Mouse (Mus musculus): ENCODE data around the gene Pa2g4. TPM values are rescaled to one million over a fixed set of nuclear protein-coding genes. Genes with fewer than 3 reads are reported as not detected.

Pa2g4 gene
- total RNA-seq, 1 experiment: 170 TPM

DNA sequence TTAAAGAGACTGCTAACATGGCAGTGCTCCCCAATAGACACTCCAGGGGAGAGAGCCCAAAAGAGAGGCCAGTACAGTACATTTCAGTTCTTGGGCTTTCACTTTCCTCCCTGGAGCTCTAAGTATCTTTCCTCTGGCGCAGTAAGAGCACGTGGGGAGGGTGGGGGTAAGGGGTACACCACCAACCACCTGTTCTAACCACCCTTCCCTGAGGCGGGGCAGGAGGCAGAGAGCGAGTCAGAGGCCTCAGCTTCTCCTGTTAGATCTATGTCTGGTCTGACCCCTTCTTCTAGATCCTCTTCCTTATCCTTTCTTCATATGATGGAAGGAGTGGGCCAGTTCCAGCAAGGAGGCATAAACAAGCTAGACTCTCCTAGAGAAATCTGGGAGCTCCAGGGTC lies 21.3 kb upstream of the Pa2g4 start:
- H3K4me3 ChIP-seq (ENCODE audit: insufficient read depth in 1 of 2, low read depth in 1 of 2, low read length in 2 of 2, poor library complexity in 1 of 2, severe bottlenecking in 1 of 2): no peak overlapping the region
- in situ Hi-C loops (cut with MboI; ENCODE audit: low sequenced_read_pairs in 2 of 2, unreplicated experiment in 2 of 2): no loop called here
- TF ChIP-seq MAFK (IDR thresholded peaks at IDR 0.05; ENCODE audit: insufficient read depth, low read depth, low read length): no peak
- TF ChIP-seq ZC3H11A (IDR thresholded peaks at IDR 0.05; ENCODE audit: borderline replicate concordance, low read depth, low read length): no peak
- TF ChIP-seq HCFC1 (IDR thresholded peaks at IDR 0.05; ENCODE audit: borderline replicate concordance, insufficient read depth, low read length): no peak
- no peak for TF ChIP-seq ZNF384 (IDR thresholded peaks at IDR 0.05; ENCODE audit: low read depth, low read length)
- no peak for TF ChIP-seq CHD2 (IDR thresholded peaks at IDR 0.05; ENCODE audit: low read depth, low read length)
- H3K9ac ChIP-seq (ENCODE audit: insufficient read depth, low read depth, low read length, poor library complexity, severe bottlenecking): peak overlapping the region; percentile 14; the same call in 1 of the 2 replicates
- peak overlapping the region; percentile 26; the same call in 1 of the 2 replicates for H3K27ac ChIP-seq (ENCODE audit: insufficient read depth, low read depth, low read length, poor library complexity, severe bottlenecking)
- H3K4me1 ChIP-seq (ENCODE audit: control insufficient read depth in 2 of 2, insufficient read depth in 2 of 2, low read length in 2 of 2, poor library complexity in 1 of 2): peaks cover 7 to 38% of the 10 kb centered on the region in 2 experiments
- DNase-seq (ENCODE audit: low read depth, low spot score): no peak
- H3K9me3 ChIP-seq (ENCODE audit: control insufficient read depth, insufficient read depth, low read depth, low read length): no peaks in the 10 kb centered on the region
- H3K36me3 ChIP-seq (ENCODE audit: control insufficient read depth, insufficient read depth, low read length, poor library complexity, severe bottlenecking): peaks cover 8% of the 10 kb centered on the region; the same call in 1 of the 2 replicates

DNA sequence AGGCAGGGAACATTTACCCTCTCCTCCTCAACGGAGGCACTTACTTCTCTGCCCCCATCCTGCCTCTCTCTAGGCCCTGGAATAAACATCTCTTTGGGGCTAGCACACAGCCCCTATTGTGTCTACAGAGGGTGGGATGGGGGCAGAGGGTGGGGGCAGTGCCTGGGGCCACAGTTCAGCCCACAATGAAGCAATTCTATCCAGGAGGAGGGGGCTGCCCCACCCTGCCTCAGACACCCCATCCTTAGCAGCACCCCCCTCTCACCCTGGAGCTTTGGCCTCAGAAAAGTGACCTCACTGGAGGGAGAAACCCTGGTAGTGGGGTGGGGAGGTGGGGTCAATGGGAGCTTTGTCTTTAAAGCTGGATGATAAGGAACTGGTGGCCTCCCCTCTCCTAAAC lies 20.8 kb upstream of the Pa2g4 start:
- Histone ChIP-seq H3K4me1 (ENCODE audit: control insufficient read depth in 2 of 2, insufficient read depth in 2 of 2, low read length in 2 of 2, poor library complexity in 1 of 2) (peaks cover 7 to 38% of the 10 kb centered on the region in 2 experiments), H3K9me3 (ENCODE audit: control insufficient read depth, insufficient read depth, low read depth, low read length) (no peaks in the 10 kb centered on the region), H3K4me3 (ENCODE audit: insufficient read depth in 1 of 2, low read depth in 1 of 2, low read length in 2 of 2, poor library complexity in 1 of 2, severe bottlenecking in 1 of 2) (no peak overlapping the region), H3K36me3 (ENCODE audit: control insufficient read depth, insufficient read depth, low read length, poor library complexity, severe bottlenecking) (peaks cover 8% of the 10 kb centered on the region; the same call in 1 of the 2 replicates), H3K27ac (ENCODE audit: insufficient read depth, low read depth, low read length, poor library complexity, severe bottlenecking) (peak overlapping the region; percentile 26; the same call in 1 of the 2 replicates), H3K9ac (ENCODE audit: insufficient read depth, low read depth, low read length, poor library complexity, severe bottlenecking) (peak overlapping the region; percentile 14; the same call in 1 of the 2 replicates)
- no peak for DNase-seq (ENCODE audit: low read depth, low spot score)
- TF ChIP-seq ZNF384 (IDR thresholded peaks at IDR 0.05; ENCODE audit: low read depth, low read length) (no peak), CHD2 (IDR thresholded peaks at IDR 0.05; ENCODE audit: low read depth, low read length) (no peak), ZC3H11A (IDR thresholded peaks at IDR 0.05; ENCODE audit: borderline replicate concordance, low read depth, low read length) (no peak), MAFK (IDR thresholded peaks at IDR 0.05; ENCODE audit: insufficient read depth, low read depth, low read length) (no peak), HCFC1 (IDR thresholded peaks at IDR 0.05; ENCODE audit: borderline replicate concordance, insufficient read depth, low read length) (no peak)
- in situ Hi-C loops (cut with MboI; ENCODE audit: low sequenced_read_pairs in 2 of 2, unreplicated experiment in 2 of 2): no loop called here

DNA sequence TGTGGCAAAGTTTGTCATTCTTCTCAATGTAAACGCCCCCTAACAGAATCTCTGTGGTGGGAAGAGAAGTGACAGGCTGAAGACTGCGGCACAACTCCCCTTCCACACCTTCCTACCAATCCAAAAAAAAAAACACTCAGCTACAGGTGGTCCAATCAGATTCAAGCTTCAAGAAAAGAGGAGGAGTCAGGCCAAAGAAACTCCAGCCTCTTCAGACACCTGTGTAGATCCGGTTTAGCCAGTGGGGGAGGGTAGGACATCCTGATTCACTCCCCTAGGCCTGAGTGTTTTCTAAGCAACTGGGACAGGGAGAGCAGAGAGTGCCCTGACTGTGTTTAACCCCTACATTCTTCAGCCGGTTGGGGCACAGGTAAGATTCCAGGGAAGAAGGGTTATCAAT lies 18.6 kb upstream of the Pa2g4 start:
- Histone ChIP-seq H3K9me3 (ENCODE audit: control insufficient read depth, insufficient read depth, low read depth, low read length) (no peaks in the 10 kb centered on the region), H3K4me1 (ENCODE audit: control insufficient read depth in 2 of 2, insufficient read depth in 2 of 2, low read length in 2 of 2, poor library complexity in 1 of 2) (peaks cover 7 to 36% of the 10 kb centered on the region in 2 experiments), H3K4me3 (ENCODE audit: insufficient read depth in 1 of 2, low read depth in 1 of 2, low read length in 2 of 2, poor library complexity in 1 of 2, severe bottlenecking in 1 of 2) (peak overlapping the region; percentile 13 to 66), H3K36me3 (ENCODE audit: control insufficient read depth, insufficient read depth, low read length, poor library complexity, severe bottlenecking) (peaks cover 10% of the 10 kb centered on the region; the same call in 1 of the 2 replicates), H3K27ac (ENCODE audit: insufficient read depth, low read depth, low read length, poor library complexity, severe bottlenecking) (peak overlapping the region; percentile 55; the same call in 1 of the 2 replicates), H3K9ac (ENCODE audit: insufficient read depth, low read depth, low read length, poor library complexity, severe bottlenecking) (peak overlapping the region; percentile 26; the same call in 1 of the 2 replicates)
- in situ Hi-C loops (cut with MboI; ENCODE audit: low sequenced_read_pairs in 2 of 2, unreplicated experiment in 2 of 2): no loop called here
- peak; percentile 91 for DNase-seq (ENCODE audit: low read depth, low spot score)
- TF ChIP-seq ZC3H11A (IDR thresholded peaks at IDR 0.05; ENCODE audit: borderline replicate concordance, low read depth, low read length): no peak
- no peak for TF ChIP-seq MAFK (IDR thresholded peaks at IDR 0.05; ENCODE audit: insufficient read depth, low read depth, low read length)
- peak; percentile 76 for TF ChIP-seq CHD2 (IDR thresholded peaks at IDR 0.05; ENCODE audit: low read depth, low read length)
- peak; percentile 52; the same call in 1 of the 2 replicates for TF ChIP-seq HCFC1 (IDR thresholded peaks at IDR 0.05; ENCODE audit: borderline replicate concordance, insufficient read depth, low read length)
- TF ChIP-seq ZNF384 (IDR thresholded peaks at IDR 0.05; ENCODE audit: low read depth, low read length): peak; percentile 95

DNA sequence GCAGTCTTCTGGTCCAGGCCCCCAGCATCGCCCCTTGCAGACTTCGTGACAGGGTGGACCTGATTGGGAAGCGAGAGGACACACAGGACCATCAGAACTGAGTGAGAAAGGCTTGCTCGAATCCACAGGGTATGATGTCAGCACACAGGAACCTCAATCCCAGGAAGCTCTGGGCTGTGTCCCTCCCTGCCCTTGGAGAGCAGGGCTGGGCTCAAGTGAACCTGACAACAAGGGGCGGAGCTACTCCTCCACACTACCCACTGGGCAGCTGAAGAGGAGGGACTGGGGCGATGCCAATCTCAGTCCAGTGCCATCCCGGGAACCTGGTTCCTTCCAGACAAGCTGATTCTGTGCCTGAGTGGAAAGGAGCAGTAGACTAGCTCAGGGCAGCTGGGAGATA lies 17.9 kb upstream of the Pa2g4 start:
- in situ Hi-C loops (cut with MboI; ENCODE audit: low sequenced_read_pairs in 2 of 2, unreplicated experiment in 2 of 2): no loop called here
- no peak overlapping the region; the same call in 1 of the 2 replicates for H3K9ac ChIP-seq (ENCODE audit: insufficient read depth, low read depth, low read length, poor library complexity, severe bottlenecking)
- no peak for TF ChIP-seq HCFC1 (IDR thresholded peaks at IDR 0.05; ENCODE audit: borderline replicate concordance, insufficient read depth, low read length)
- TF ChIP-seq ZC3H11A (IDR thresholded peaks at IDR 0.05; ENCODE audit: borderline replicate concordance, low read depth, low read length): no peak
- TF ChIP-seq CHD2 (IDR thresholded peaks at IDR 0.05; ENCODE audit: low read depth, low read length): no peak
- TF ChIP-seq ZNF384 (IDR thresholded peaks at IDR 0.05; ENCODE audit: low read depth, low read length): no peak
- no peak for TF ChIP-seq MAFK (IDR thresholded peaks at IDR 0.05; ENCODE audit: insufficient read depth, low read depth, low read length)

More for the DNA sequence above, 17.9 kb upstream of the Pa2g4 start:
- H3K4me1 ChIP-seq (ENCODE audit: control insufficient read depth in 2 of 2, insufficient read depth in 2 of 2, low read length in 2 of 2, poor library complexity in 1 of 2): peaks cover 6 to 36% of the 10 kb centered on the region in 2 experiments; a peak in 3 of 4 replicates
- H3K4me3 ChIP-seq (ENCODE audit: insufficient read depth in 1 of 2, low read depth in 1 of 2, low read length in 2 of 2, poor library complexity in 1 of 2, severe bottlenecking in 1 of 2): peak overlapping the region; percentile 13 to 66; a peak in 3 of 4 replicates
- H3K9me3 ChIP-seq (ENCODE audit: control insufficient read depth, insufficient read depth, low read depth, low read length): no peaks in the 10 kb centered on the region
- peaks cover 15% of the 10 kb centered on the region for H3K36me3 ChIP-seq (ENCODE audit: control insufficient read depth, insufficient read depth, low read length, poor library complexity, severe bottlenecking)
- H3K27ac ChIP-seq (ENCODE audit: insufficient read depth, low read depth, low read length, poor library complexity, severe bottlenecking): 0 out of 2 replicates have a peak overlapping the region, but pooled peaks have one; percentile 32
- DNase-seq (ENCODE audit: low read depth, low spot score): no peak
